Mouse (Mus musculus) liver, embryonic 13.5 days (tissue): ENCODE results near the gene Skp1a. TPM values are rescaled to one million over a fixed set of nuclear protein-coding genes. Genes with fewer than 3 reads are reported as not detected.
"Not testable (repeated sequence)": the region's sequence is repeated elsewhere in the genome, so short reads cannot be mapped to it uniquely, and the experiment has no call there.

Source experiments
- ATAC-seq: fragments of 200-750 bp; cut with Nextera tagmentation; 2 replicates; pipeline ENCODE4 v1.8.0; 2017; ENCODE audit warnings: low read depth, mild to moderate bottlenecking, moderate number of reproducible peaks, moderate library complexity
- DNase-seq: peaks from one replicate; pipeline ENCODE4 v3.0.0; 2022
- H3K27ac ChIP-seq: fragments of 300-500 bp; sonication (generic); 2 replicates; pipeline ENCODE4 v1.5.1; 2015; ENCODE audit warnings: moderate library complexity, mild to moderate bottlenecking, inconsistent platforms
- H3K27me3 ChIP-seq: fragments of 300-500 bp; sonication (generic); 2 replicates; pipeline ENCODE4 v1.6.1; 2015; ENCODE audit warnings: mild to moderate bottlenecking, inconsistent platforms
- H3K36me3 ChIP-seq: fragments of 300-500 bp; sonication (generic); 2 replicates; pipeline ENCODE4 v1.6.1; 2015; ENCODE audit warnings: mild to moderate bottlenecking, inconsistent platforms
- H3K4me1 ChIP-seq: fragments of 300-500 bp; sonication (generic); replicated peaks from 2 replicates; pipeline ENCODE4 v1.6.1; 2015; ENCODE audit warnings: inconsistent platforms
- H3K4me2 ChIP-seq: fragments of 300-500 bp; sonication (generic); 2 replicates; pipeline ENCODE4 v1.6.1; 2015; ENCODE audit warnings: inconsistent platforms, mild to moderate bottlenecking, moderate library complexity
- H3K4me3 ChIP-seq: fragments of 300-500 bp; sonication (generic); replicated peaks from 2 replicates; pipeline ENCODE4 v1.5.1; 2015; ENCODE audit warnings: mild to moderate bottlenecking, inconsistent platforms
- H3K9ac ChIP-seq: fragments of 300-500 bp; sonication (generic); 2 replicates; pipeline ENCODE4 v1.6.1; 2015; ENCODE audit warnings: mild to moderate bottlenecking, inconsistent platforms
- H3K9me3 ChIP-seq: fragments of 300-500 bp; sonication (generic); replicated peaks from 2 replicates; pipeline ENCODE4 v1.6.1; 2016; ENCODE audit warnings: inconsistent platforms
- WGBS: fragments of 180-500 bp; shearing (Covaris S2); methylation state at CpG from one replicate; pipeline ENCODE4 v1.1.7; 2015; ENCODE audit not compliant: insufficient replicate concordance; 5-methylcytosine and 5-hydroxymethylcytosine counted together
- polyA plus RNA-seq: library from polyadenylated mRNA; unstranded; fragments of >200 nt; fragmentation: Nextera tagmentation; extraction: Ambion mirVana; gene quantifications from 2 replicates; pipeline ENCODE4 v1.2.1, GENCODE M21; 2015

The Skp1a gene
- 377 and 461 TPM in 2 replicates for polyA plus RNA-seq

GRCm38 (mm10) chr11:52231606-52232541 is at the start of gene Skp1a:
TSS of gene Skp1a (plus strand) at chr11:52231995.
- Histone ChIP-seq H3K4me2 (peak within 1 kb of the TSS; percentile 84), H3K9ac (peak within 1 kb of the TSS; percentile 99), H3K4me3 (peak within 1 kb of the TSS; percentile 98), H3K4me1 (peaks cover 27% of the 10 kb centered on the region), H3K27me3 (no peaks in the 10 kb centered on the region), H3K9me3 (no peaks in the 10 kb centered on the region), H3K36me3 (peaks cover 11% of the 10 kb centered on the region), H3K27ac (peak within 1 kb of the TSS; percentile 88)
- ATAC-seq (peak; percentile 83), DNase-seq (peak; percentile 81)
- under 1% methylated on average over 87 of the region's 87 CpGs for WGBS

GRCm38 (mm10) chr11:52196496-52197023 is 35.2 kb upstream of the Skp1a start:
- H3K36me3 ChIP-seq, H3K27ac ChIP-seq, H3K4me2 ChIP-seq, H3K4me1 ChIP-seq, H3K9me3 ChIP-seq, H3K9ac ChIP-seq, H3K4me3 ChIP-seq, H3K27me3 ChIP-seq, ATAC-seq, DNase-seq: not testable (repeated sequence)
- 69% methylated on average over 8 of the region's 8 CpGs for WGBS

DNA sequence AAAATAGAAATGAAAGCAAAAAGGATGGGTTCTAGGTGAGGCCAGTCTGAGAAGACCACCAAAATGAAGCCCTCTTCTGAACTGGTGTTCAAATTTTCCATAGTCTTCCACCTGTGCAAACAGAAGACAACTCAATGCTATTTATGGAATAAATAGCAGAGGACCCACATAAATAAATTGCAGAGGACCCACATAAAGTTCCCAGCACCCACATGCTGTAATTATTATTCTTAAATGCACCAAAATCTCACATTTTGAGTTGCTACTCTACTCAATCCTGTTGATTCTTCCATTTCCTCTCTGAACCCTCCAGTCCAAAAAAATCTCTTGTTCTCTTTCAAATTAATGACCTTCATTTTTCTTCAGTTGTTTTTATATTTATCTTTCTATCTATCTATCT is 17.9 kb upstream of the Skp1a start, which contains the start of gene Olfr1371:
Olfr1371 (minus strand) TSS at position 101 of the 400 bp plus-strand sequence.
- Histone ChIP-seq H3K27ac (no peak within 1 kb of the TSS), H3K36me3 (no peaks in the 10 kb centered on the region), H3K4me1 (no peaks in the 10 kb centered on the region), H3K9ac (no peak within 1 kb of the TSS), H3K4me3 (no peak within 1 kb of the TSS), H3K4me2 (no peak within 1 kb of the TSS), H3K27me3 (no peaks in the 10 kb centered on the region), H3K9me3 (no peaks in the 10 kb centered on the region)
- ATAC-seq (no peak), DNase-seq (no peak)

DNA sequence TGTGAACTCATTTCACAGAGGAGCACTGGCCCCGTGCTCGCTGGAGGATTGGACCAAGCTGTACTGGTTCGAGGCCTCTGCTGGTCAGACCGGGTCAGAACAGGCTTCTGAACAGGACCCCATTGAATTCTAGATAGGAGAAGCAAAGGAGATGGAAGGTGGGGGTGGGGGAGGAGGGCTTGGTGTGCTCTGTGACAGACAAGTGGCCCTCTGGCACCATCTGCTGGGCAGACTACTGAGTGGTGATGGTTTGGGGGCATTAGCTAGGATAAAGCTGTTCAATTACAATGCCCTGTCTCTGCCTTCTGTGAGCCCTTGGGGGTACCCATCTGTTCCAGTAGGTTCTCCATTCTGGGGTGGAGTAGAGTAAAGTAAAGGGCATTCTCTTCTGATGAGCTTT is 11.5 kb upstream of the Skp1a start:
- WGBS: 6% methylated on average over 4 of the region's 4 CpGs
- ATAC-seq: no peak

GRCm38 (mm10) chr11:52221921-52222320 is 9.9 kb upstream of the Skp1a start:
- not testable (repeated sequence) for DNase-seq, H3K9ac ChIP-seq, H3K4me3 ChIP-seq, H3K27ac ChIP-seq, H3K4me2 ChIP-seq, H3K36me3 ChIP-seq, H3K9me3 ChIP-seq, H3K4me1 ChIP-seq, ATAC-seq, H3K27me3 ChIP-seq
- 73% methylated on average over 6 of the region's 6 CpGs for WGBS

More for the DNA sequence above, 11.5 kb upstream of the Skp1a start:
- H3K36me3 ChIP-seq: no peaks in the 10 kb centered on the region
- no peak overlapping the region for H3K4me2 ChIP-seq
- H3K27me3 ChIP-seq: 0 out of 2 replicates have a peak, but pooled peaks cover 5% of the 10 kb centered on the region
- no peak overlapping the region for H3K4me3 ChIP-seq
- DNase-seq: peak; percentile 16
- no peak overlapping the region for H3K27ac ChIP-seq
- H3K4me1 ChIP-seq: 0 out of 2 replicates have a peak, but pooled peaks cover 8% of the 10 kb centered on the region
- no peaks in the 10 kb centered on the region for H3K9me3 ChIP-seq
- H3K9ac ChIP-seq: no peak overlapping the region

DNA sequence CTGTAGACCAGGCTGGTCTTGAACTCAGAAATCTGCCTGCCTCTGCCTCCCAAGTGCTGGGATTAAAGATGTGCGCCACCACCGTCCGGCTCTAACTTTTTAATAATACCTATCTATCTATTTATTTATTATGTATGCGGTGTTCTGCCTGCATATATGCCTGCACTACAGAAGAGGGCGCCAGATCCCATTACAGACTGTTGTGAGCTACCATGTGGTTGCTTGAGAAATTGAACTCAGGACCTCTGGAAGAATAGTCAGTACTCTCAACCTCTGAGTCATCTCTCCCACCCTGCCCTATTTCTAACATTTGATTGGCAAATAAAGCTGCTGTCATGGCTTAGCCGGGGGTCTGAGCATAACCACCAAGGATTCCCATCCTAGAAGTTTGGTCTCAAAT is 8.9 kb upstream of the Skp1a start:
- H3K9me3 ChIP-seq: no peaks in the 10 kb centered on the region
- ATAC-seq (no peak), DNase-seq (no peak)
- H3K4me3 ChIP-seq: no peak overlapping the region
- 0 out of 2 replicates have a peak, but pooled peaks cover 8% of the 10 kb centered on the region for H3K4me1 ChIP-seq
- H3K9ac ChIP-seq: no peak overlapping the region
- H3K36me3 ChIP-seq: no peaks in the 10 kb centered on the region
- WGBS: 54% methylated on average over 6 of the region's 6 CpGs
- no peak overlapping the region for H3K4me2 ChIP-seq
- H3K27me3 ChIP-seq: 0 out of 2 replicates have a peak, but pooled peaks cover 5% of the 10 kb centered on the region
- H3K27ac ChIP-seq: no peak overlapping the region

DNA sequence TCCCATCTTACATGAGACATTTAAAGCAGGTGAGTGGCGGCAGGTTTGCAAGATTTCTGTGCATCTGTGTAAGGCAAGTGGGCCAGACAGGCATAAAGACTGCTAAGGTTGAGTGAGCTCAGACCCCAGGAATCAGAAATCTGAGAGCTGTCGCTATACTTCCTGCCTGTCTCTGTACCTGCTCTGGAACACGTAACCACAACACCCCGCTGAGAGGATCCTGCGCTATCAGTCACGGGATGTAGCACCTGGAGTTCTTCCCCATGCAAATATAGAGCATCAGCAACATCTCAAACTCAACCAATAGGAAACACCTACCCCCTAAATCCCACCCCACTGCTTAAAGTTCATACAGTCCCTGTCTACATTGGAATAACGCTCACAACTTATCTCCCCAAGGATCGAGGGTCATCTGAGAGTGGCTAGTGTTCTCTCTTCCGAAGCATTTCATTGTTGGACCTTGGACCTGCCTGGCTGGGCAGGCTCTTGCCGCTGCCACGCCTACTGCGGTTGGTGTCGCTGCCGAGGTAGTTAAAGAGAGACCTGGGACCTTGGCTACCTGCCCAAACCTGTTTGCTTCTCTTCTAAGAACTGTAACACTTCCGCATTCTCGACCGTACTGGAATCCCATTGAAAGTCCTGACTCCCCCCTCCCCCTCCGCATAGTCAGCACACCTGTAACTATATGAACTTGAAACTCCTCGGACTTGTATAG is 7.7 kb upstream of the Skp1a start:
- Histone ChIP-seq H3K27me3 (0 out of 2 replicates have a peak, but pooled peaks cover 5% of the 10 kb centered on the region), H3K4me1 (0 out of 2 replicates have a peak, but pooled peaks cover 8% of the 10 kb centered on the region), H3K4me3 (0 out of 2 replicates have a peak overlapping the region, but pooled peaks have one; percentile 9), H3K27ac (no peak overlapping the region), H3K4me2 (peak overlapping the region; percentile 40), H3K36me3 (no peaks in the 10 kb centered on the region), H3K9me3 (no peaks in the 10 kb centered on the region), H3K9ac (no peak overlapping the region)
- ATAC-seq (peak; percentile 66), DNase-seq (no peak)
- WGBS: 11% methylated on average over 19 of the region's 19 CpGs

- H3K4me2 ChIP-seq: no peak overlapping the region
- peaks cover 16% of the 10 kb centered on the region for H3K4me1 ChIP-seq
- H3K27me3 ChIP-seq: 0 out of 2 replicates have a peak, but pooled peaks cover 5% of the 10 kb centered on the region
- H3K27ac ChIP-seq: no peak overlapping the region
- H3K9ac ChIP-seq: no peak overlapping the region
- H3K9me3 ChIP-seq: no peaks in the 10 kb centered on the region
- no peaks in the 10 kb centered on the region for H3K36me3 ChIP-seq
- WGBS: 47% methylated on average over 3 of the region's 3 CpGs
- H3K4me3 ChIP-seq: no peak overlapping the region
- DNase-seq (no peak), ATAC-seq (no peak)
Observed at GRCm38 (mm10) chr11:52225986-52226599, 5.7 kb upstream of the Skp1a start.

- H3K9me3 ChIP-seq: no peaks in the 10 kb centered on the region
- DNase-seq (no peak), ATAC-seq (no peak)
- no peak overlapping the region for H3K9ac ChIP-seq
- peaks cover 17% of the 10 kb centered on the region for H3K4me1 ChIP-seq
- H3K27me3 ChIP-seq: 0 out of 2 replicates have a peak, but pooled peaks cover 5% of the 10 kb centered on the region
- WGBS: 71% methylated on average over 3 of the region's 3 CpGs
- H3K27ac ChIP-seq: no peak overlapping the region
- H3K4me3 ChIP-seq: no peak overlapping the region
- no peaks in the 10 kb centered on the region for H3K36me3 ChIP-seq
- no peak overlapping the region for H3K4me2 ChIP-seq
Observed at GRCm38 (mm10) chr11:52227053-52227452, 4.7 kb upstream of the Skp1a start.

DNA sequence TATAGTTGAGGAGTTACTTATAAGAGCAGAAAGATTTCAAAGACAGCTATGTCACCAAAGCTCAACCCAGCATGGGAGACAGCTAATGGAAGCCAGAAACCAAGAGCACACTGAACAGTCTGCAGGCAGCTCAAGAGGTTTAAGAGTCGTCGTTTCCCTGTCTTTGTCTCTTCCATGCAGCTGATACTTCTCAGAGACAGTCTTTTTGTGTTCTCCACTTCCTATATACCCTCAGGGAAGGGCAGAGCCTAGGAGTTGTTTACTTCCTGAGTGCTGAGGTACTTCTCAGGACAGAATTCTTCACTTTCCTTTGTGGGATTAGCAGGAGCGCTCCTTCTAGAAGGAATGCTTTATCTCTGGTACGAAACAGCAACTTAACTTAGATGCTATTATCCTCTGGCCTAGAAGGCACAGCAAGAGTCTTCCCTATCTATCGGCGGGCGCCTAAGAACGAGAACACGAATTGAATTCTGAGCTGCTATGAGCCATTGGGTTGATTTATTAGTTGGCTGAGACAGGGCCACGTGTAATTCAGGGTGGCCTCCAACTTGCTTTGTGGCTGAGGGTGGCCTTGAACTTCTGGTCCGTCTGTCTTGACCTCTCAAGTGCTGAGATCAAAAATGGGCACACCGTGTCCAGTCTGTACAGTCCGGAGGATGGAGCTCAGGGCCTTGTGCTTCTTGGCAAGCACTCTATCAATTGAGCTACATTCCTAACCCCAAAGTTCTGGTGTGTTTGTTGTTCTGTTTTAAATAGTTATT is 4.1 kb upstream of the Skp1a start:
- H3K27ac ChIP-seq: no peak overlapping the region
- WGBS: 65% methylated on average over 13 of the region's 13 CpGs
- H3K4me1 ChIP-seq: peaks cover 17% of the 10 kb centered on the region
- no peak overlapping the region for H3K9ac ChIP-seq
- no peak overlapping the region for H3K4me3 ChIP-seq
- no peak overlapping the region for H3K4me2 ChIP-seq
- no peaks in the 10 kb centered on the region for H3K9me3 ChIP-seq
- DNase-seq (no peak), ATAC-seq (no peak)
- H3K36me3 ChIP-seq: no peaks in the 10 kb centered on the region
- H3K27me3 ChIP-seq: 0 out of 2 replicates have a peak, but pooled peaks cover 5% of the 10 kb centered on the region
